Mouse (Mus musculus) lung, postnatal 36 days (tissue): ENCODE results near the gene Map3k10.

Experiments used
- DNase-seq: peaks from one replicate; pipeline ENCODE4 v3.0.0; 2022; ENCODE audit warnings: mixed read lengths

Map3k10 gene

DNA sequence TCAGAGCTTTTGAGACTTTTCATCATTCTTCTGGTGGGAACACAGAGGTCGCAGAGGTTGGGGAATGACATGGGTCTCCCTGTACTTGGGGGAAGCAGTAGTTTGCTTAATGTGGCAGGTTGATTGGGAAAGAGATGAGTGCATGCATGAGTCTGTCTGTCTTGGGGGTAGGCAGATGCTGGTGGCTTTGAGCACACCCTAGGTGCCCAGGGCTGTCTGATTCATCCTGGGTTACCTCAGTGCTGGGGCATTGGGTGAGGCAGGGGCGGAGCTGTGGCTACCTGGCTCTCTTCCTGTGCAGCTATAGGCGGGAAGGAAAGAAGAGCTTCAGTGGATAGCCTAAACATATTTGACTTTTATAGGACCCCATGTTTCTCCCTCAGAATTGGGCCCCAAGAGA is 66.3 kb downstream of the Map3k10 start:
- no peak for DNase-seq

DNA sequence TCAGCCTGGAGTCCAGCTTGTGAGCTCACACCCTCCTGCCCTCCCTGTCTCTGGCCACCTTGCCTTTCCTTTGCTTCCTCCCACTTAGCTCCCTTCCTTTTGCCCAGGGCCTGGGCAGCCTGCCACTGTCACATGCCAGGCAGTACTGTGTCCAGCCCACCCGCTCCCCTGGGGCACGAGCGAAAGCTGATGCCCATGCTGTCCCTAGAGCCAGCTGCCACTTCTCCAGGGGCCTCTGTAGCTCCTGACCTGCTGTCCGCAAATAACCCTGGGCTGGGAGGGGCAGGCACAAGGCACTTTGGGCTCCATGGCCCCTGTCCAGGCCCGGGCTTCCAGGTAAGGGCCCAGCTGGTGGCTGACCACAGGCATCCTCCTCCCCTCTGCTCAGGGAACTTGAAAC is 66.8 kb downstream of the Map3k10 start:
- DNase-seq, result peak; percentile 80

DNA sequence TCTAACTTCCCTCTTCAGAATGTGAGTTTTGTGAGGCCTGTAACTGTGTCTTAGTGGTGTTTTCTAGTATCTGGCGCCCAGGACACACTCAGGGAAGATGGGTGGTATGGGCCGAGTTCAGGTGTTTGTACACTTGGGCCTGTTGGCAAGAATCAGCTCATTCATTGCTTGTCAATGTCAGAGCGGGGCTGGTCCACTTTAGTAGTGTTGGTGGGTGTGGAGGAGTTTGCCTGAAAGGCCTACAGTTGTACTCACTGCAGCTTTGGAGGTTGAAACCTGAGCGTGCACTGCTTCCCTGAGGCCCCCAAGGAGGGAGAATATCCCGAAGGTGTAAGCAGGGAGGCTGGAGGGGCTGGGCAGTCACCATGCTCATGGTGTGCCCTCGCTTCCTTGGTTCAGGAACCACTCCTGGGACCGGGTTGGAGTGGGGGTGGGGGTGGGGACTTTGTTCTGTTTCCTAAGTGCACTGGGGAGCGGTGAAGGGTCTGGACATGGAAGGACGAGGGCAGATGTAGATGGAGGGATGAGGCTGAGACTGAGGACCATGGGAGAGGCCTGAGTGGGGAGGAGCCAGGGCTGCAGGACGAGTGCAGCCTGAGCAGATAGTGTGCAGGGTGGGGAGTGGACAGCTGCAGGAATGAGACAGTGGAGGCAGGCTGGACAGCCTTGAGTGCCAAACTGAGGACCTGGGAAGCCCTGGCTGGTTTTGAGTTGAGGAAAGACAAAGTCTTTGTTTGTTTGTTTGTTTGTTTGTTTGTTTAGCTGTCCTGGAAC is 67.7 kb downstream of the Map3k10 start:
- DNase-seq, result no peak
